Mouse (Mus musculus): Measurements from ENCODE around the gene Exoc3l2. TPM values are rescaled to one million over a fixed set of nuclear protein-coding genes. Genes with fewer than 3 reads are reported as not detected.
"Not testable (repeated sequence)": the region's sequence is repeated elsewhere in the genome, so short reads cannot be mapped to it uniquely, and the experiment has no call there.

Gene Exoc3l2
- polyA plus RNA-seq, 1 experiment from 2014 or later, result 1.2 TPM

DNA sequence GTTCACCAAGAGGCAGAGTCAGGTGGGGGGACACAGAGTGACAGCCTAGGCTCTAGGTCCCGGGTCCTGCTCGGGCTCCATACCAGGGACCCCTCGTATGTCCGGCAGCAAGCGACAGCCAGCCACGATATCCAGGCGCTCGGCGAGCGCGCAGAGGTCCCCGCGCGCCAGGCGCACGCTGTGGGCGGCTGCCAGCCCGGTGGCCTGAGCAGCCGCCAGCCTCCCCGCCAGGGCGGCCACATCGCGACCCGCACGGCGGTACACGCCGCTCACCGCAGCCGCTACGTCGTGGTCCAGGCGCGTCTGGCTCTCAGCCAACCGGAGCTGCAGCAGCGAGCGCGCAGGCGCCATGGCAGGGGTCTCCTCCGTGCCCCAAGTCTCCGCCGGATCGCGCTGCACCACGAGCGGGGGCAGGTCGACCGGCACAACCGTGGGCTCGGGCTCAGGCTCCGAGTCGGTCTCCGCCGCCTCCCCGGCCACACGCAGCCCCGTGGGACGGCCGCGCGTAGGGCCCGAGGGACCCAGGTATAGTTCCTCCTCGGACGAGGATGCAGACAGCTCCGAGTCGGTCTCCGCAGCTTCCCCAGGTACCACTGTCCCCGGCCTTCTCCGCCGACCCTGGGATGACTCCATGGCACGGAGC, 44.0 kb downstream of the Exoc3l2 start:
- WGBS, result 1% methylated on average over 71 of the region's 71 CpGs
- DNase-seq (ENCODE audit: low spot score), result peak; percentile 78
- peak; percentile 42; the same call in 1 of the 2 replicates for ATAC-seq (replicated peaks; ENCODE audit: insufficient number of reproducible peaks, low FRiP score, low TSS enrichment, low read depth)

GRCm38 (mm10) chr7:19507612-19507981, 44.5 kb downstream of the Exoc3l2 start:
- no peaks in the 10 kb centered on the region for H3K9me3 ChIP-seq (replicated peaks; ENCODE audit: control insufficient read depth, low read length)
- peak overlapping the region; percentile 77 for H3K9ac ChIP-seq (replicated peaks; ENCODE audit: low read length)
- no peak for ATAC-seq (replicated peaks; ENCODE audit: insufficient number of reproducible peaks, low FRiP score, low TSS enrichment, low read depth)
- WGBS, result 4% methylated on average over 18 of the region's 18 CpGs
- H3K4me3 ChIP-seq (ENCODE audit: low read depth, low read length), result peak overlapping the region; percentile 77
- no peak for DNase-seq (ENCODE audit: low spot score)
- H3K36me3 ChIP-seq (replicated peaks; ENCODE audit: control insufficient read depth, insufficient read depth, low read depth, low read length), result no peaks in the 10 kb centered on the region
- no peaks in the 10 kb centered on the region; the same call in 1 of the 2 replicates for H3K4me1 ChIP-seq (ENCODE audit: control insufficient read depth, insufficient read depth, low read length)
- no peaks in the 10 kb centered on the region for H3K27me3 ChIP-seq (ENCODE audit: control insufficient read depth, insufficient read depth, low read length)
- peak overlapping the region; percentile 96 for H3K4me2 ChIP-seq (ENCODE audit: low read depth, low read length)
- H3K27ac ChIP-seq (replicated peaks; ENCODE audit: low read depth, low read length), result peak overlapping the region; percentile 17; the same call in 1 of the 2 replicates

More for the DNA sequence above, 44.0 kb downstream of the Exoc3l2 start:
- Histone ChIP-seq H3K9me3 (replicated peaks; ENCODE audit: control insufficient read depth, low read length) (no peaks in the 10 kb centered on the region), H3K4me1 (ENCODE audit: control insufficient read depth, insufficient read depth, low read length) (no peaks in the 10 kb centered on the region; the same call in 1 of the 2 replicates), H3K36me3 (replicated peaks; ENCODE audit: control insufficient read depth, insufficient read depth, low read depth, low read length) (no peaks in the 10 kb centered on the region), H3K4me2 (ENCODE audit: low read depth, low read length) (peak overlapping the region; percentile 96), H3K27me3 (ENCODE audit: control insufficient read depth, insufficient read depth, low read length) (no peaks in the 10 kb centered on the region), H3K27ac (replicated peaks; ENCODE audit: low read depth, low read length) (peak overlapping the region; percentile 17; the same call in 1 of the 2 replicates), H3K9ac (replicated peaks; ENCODE audit: low read length) (peak overlapping the region; percentile 77), H3K4me3 (ENCODE audit: low read depth, low read length) (peak overlapping the region; percentile 77)

DNA sequence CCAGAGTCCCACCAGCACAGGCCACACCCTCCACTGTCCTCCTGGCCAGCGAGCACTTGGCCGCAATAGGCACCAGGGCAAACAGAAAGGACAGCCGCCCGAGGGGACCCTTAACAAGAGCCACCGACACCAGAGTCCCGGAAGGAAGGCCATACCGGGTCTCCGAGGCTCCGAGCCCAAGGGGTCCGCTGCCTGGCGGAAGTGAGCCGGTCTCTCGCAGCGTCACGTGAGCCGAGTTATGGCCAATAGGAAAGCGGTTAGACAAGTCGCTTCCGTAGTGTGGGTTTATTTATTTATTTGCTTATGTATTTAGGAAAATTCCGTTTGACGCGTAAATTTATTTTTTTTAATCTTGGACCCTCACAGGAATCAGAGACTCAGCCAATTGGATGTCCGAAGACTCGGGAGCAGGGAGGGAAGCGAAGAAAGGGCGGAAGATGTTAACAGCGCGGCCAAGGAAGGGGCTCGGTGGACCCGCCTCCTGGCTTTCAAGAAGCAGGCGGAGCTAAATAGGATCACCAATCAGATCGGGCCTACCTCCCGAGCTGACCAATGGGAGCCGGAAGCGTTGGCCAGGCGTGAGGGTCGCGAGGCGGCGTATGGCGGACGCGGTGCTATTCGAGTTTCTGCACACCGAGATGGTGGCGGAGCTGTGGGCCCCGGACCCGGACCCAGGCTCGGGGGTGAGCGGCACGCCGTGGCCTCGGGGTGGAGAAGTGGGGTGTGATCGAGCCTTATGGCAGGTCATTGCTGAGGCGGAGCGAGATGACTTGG, 45.2 kb downstream of the Exoc3l2 start, which contains the start of the genes Bloc1s3 and Trappc6a:
TSS of gene Bloc1s3 (minus strand) at position 218 of the 774 bp plus-strand sequence.
TSS of gene Trappc6a (plus strand) at position 246 of the 774 bp plus-strand sequence.
- peak; percentile 95 for DNase-seq (ENCODE audit: low spot score)
- Histone ChIP-seq H3K9ac (replicated peaks; ENCODE audit: low read length) (peak within 1 kb of the TSS; percentile 87), H3K4me3 (ENCODE audit: low read depth, low read length) (peak within 1 kb of the TSS; percentile 77), H3K4me2 (ENCODE audit: low read depth, low read length) (peak within 1 kb of the TSS; percentile 96), H3K4me1 (ENCODE audit: control insufficient read depth, insufficient read depth, low read length) (no peaks in the 10 kb centered on the region; the same call in 1 of the 2 replicates), H3K27me3 (ENCODE audit: control insufficient read depth, insufficient read depth, low read length) (no peaks in the 10 kb centered on the region), H3K9me3 (replicated peaks; ENCODE audit: control insufficient read depth, low read length) (no peaks in the 10 kb centered on the region), H3K27ac (replicated peaks; ENCODE audit: low read depth, low read length) (peak within 1 kb of the TSS; percentile 17), H3K36me3 (replicated peaks; ENCODE audit: control insufficient read depth, insufficient read depth, low read depth, low read length) (no peaks in the 10 kb centered on the region)
- peak; percentile 80 for ATAC-seq (replicated peaks; ENCODE audit: insufficient number of reproducible peaks, low FRiP score, low TSS enrichment, low read depth)
- WGBS, result under 1% methylated on average over 56 of the region's 56 CpGs

DNA sequence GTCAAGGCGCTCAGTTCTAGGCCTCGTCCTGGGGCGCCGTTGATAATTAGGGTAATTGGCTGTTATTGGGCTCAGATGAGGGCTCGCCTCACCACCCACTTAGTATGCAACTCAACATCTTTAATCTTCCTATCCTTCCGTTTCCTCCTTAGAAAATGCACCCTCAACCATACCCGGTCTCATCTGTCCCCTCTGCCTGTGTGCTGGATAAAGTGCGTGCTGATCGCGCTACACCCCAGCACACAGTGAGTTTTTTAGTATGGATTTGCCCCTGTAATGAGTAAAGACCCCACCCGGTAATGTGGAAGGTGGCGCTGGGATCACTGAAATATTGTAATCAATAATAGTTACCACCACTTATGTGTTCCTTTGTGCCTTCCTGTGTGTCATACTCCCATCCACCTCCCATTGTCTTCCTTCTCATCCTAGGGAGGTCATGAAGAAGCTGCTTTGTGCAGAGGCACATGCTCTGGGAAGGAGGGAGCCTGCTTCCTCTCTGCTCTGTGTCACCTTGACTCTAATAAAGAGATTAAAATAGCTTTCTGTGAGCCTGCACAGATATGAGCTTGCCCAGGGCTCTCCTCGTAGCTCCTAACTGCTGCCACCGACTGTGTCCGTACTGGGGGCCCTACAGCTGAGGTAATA, 45.9 kb downstream of the Exoc3l2 start:
- Histone ChIP-seq H3K27ac (replicated peaks; ENCODE audit: low read depth, low read length) (no peak overlapping the region), H3K4me3 (ENCODE audit: low read depth, low read length) (peak overlapping the region; percentile 77), H3K9ac (replicated peaks; ENCODE audit: low read length) (peak overlapping the region; percentile 87), H3K36me3 (replicated peaks; ENCODE audit: control insufficient read depth, insufficient read depth, low read depth, low read length) (no peaks in the 10 kb centered on the region), H3K4me2 (ENCODE audit: low read depth, low read length) (peak overlapping the region; percentile 96), H3K27me3 (ENCODE audit: control insufficient read depth, insufficient read depth, low read length) (no peaks in the 10 kb centered on the region), H3K4me1 (ENCODE audit: control insufficient read depth, insufficient read depth, low read length) (no peaks in the 10 kb centered on the region; the same call in 1 of the 2 replicates), H3K9me3 (replicated peaks; ENCODE audit: control insufficient read depth, low read length) (no peaks in the 10 kb centered on the region)
- ATAC-seq (replicated peaks; ENCODE audit: insufficient number of reproducible peaks, low FRiP score, low TSS enrichment, low read depth) (peak; percentile 5), DNase-seq (ENCODE audit: low spot score) (no peak)
- 11% methylated on average over 15 of the region's 15 CpGs for WGBS

GRCm38 (mm10) chr7:19509786-19510185, 46.7 kb downstream of the Exoc3l2 start:
- Histone ChIP-seq H3K36me3 (replicated peaks; ENCODE audit: control insufficient read depth, insufficient read depth, low read depth, low read length) (no peaks in the 10 kb centered on the region), H3K4me1 (ENCODE audit: control insufficient read depth, insufficient read depth, low read length) (no peaks in the 10 kb centered on the region; the same call in 1 of the 2 replicates), H3K4me3 (ENCODE audit: low read depth, low read length) (peak overlapping the region; percentile 77), H3K4me2 (ENCODE audit: low read depth, low read length) (peak overlapping the region; percentile 96), H3K9me3 (replicated peaks; ENCODE audit: control insufficient read depth, low read length) (no peaks in the 10 kb centered on the region), H3K27ac (replicated peaks; ENCODE audit: low read depth, low read length) (no peak overlapping the region), H3K27me3 (ENCODE audit: control insufficient read depth, insufficient read depth, low read length) (no peaks in the 10 kb centered on the region), H3K9ac (replicated peaks; ENCODE audit: low read length) (no peak overlapping the region; the same call in 1 of the 2 replicates)
- DNase-seq (ENCODE audit: low spot score) (no peak), ATAC-seq (replicated peaks; ENCODE audit: insufficient number of reproducible peaks, low FRiP score, low TSS enrichment, low read depth) (no peak)
- 96% methylated on average over 7 of the region's 7 CpGs for WGBS

GRCm38 (mm10) chr7:19511934-19512333, 48.8 kb downstream of the Exoc3l2 start:
- H3K9me3 ChIP-seq (replicated peaks; ENCODE audit: control insufficient read depth, low read length); H3K36me3 ChIP-seq (replicated peaks; ENCODE audit: control insufficient read depth, insufficient read depth, low read depth, low read length); ATAC-seq (replicated peaks; ENCODE audit: insufficient number of reproducible peaks, low FRiP score, low TSS enrichment, low read depth); DNase-seq (ENCODE audit: low spot score); H3K4me2 ChIP-seq (ENCODE audit: low read depth, low read length); H3K4me3 ChIP-seq (ENCODE audit: low read depth, low read length); H3K9ac ChIP-seq (replicated peaks; ENCODE audit: low read length); H3K27me3 ChIP-seq (ENCODE audit: control insufficient read depth, insufficient read depth, low read length); H3K4me1 ChIP-seq (ENCODE audit: control insufficient read depth, insufficient read depth, low read length); H3K27ac ChIP-seq (replicated peaks; ENCODE audit: low read depth, low read length): not testable (repeated sequence)
- WGBS, result 93% methylated on average over 6 of the region's 7 CpGs

DNA sequence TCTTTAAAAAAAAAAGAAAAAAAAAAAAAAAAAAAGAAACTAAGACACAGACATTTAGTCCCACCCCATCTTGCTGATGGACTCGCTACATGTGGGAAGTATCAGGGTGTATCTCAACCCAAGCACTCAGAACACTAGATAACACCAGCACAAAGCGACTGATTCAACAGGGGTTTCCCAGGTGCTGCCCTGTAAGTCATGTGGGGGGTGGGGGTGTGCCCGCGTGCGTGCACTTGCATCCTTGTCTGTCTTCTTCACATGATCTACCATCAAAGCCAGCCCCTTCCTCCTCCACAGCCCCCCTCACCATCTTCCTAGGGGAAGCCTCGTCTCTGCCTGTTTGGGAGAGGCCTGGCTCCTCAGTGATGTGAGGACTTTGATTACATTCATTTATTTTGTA, 49.2 kb downstream of the Exoc3l2 start:
- no peak overlapping the region for H3K4me2 ChIP-seq (ENCODE audit: low read depth, low read length)
- no peak overlapping the region for H3K27ac ChIP-seq (replicated peaks; ENCODE audit: low read depth, low read length)
- no peaks in the 10 kb centered on the region for H3K9me3 ChIP-seq (replicated peaks; ENCODE audit: control insufficient read depth, low read length)
- DNase-seq (ENCODE audit: low spot score), result no peak
- WGBS, result 83% methylated on average over 6 of the region's 6 CpGs
- H3K4me3 ChIP-seq (ENCODE audit: low read depth, low read length), result no peak overlapping the region
- ATAC-seq (replicated peaks; ENCODE audit: insufficient number of reproducible peaks, low FRiP score, low TSS enrichment, low read depth), result no peak
- peaks cover 1% of the 10 kb centered on the region; the same call in 1 of the 2 replicates for H3K27me3 ChIP-seq (ENCODE audit: control insufficient read depth, insufficient read depth, low read length)
- no peaks in the 10 kb centered on the region for H3K36me3 ChIP-seq (replicated peaks; ENCODE audit: control insufficient read depth, insufficient read depth, low read depth, low read length)
- H3K4me1 ChIP-seq (ENCODE audit: control insufficient read depth, insufficient read depth, low read length), result no peaks in the 10 kb centered on the region; the same call in 1 of the 2 replicates
- H3K9ac ChIP-seq (replicated peaks; ENCODE audit: low read length), result no peak overlapping the region

Measured in embryonic facial prominence, embryonic 11.5 days (tissue).